Mouse (Mus musculus) thymus, adult 2 months (tissue): ENCODE measurements around the gene Serpina10. TPM values are rescaled to one million over a fixed set of nuclear protein-coding genes. Genes with fewer than 3 reads are reported as not detected.
"Not testable (repeated sequence)": the region's sequence is repeated elsewhere in the genome, so short reads cannot be mapped to it uniquely, and the experiment has no call there.

ENCODE experiments used
- DNase-seq: peaks from one replicate; pipeline ENCODE4 v3.0.0; 2021
- H3K27ac ChIP-seq: fragments of 200-500 bp; 2 replicates; pipeline ENCODE4 v1.5.1; 2012; ENCODE audit warnings: low read length, control low read depth; ENCODE audit not compliant: control insufficient read depth, insufficient read depth
- H3K27me3 ChIP-seq: fragments of 200-500 bp; 2 replicates; pipeline ENCODE4 v1.6.1; 2012; ENCODE audit warnings: mild to moderate bottlenecking, low read length, moderate library complexity, mixed read lengths; ENCODE audit not compliant: control insufficient read depth, insufficient read depth
- H3K36me3 ChIP-seq: fragments of 200-500 bp; 2 replicates; pipeline ENCODE4 v1.6.1; 2012; ENCODE audit warnings: mild to moderate bottlenecking, low read length, moderate library complexity; ENCODE audit not compliant: control insufficient read depth, insufficient read depth
- H3K4me1 ChIP-seq: fragments of 200-500 bp; replicated peaks from 2 replicates; pipeline ENCODE4 v1.6.1; 2012; ENCODE audit warnings: low read length; ENCODE audit not compliant: control insufficient read depth, insufficient read depth
- H3K4me3 ChIP-seq: fragments of 200-500 bp; 2 replicates; pipeline ENCODE4 v1.5.1; 2012; ENCODE audit warnings: mild to moderate bottlenecking, low read length, control low read depth, moderate library complexity; ENCODE audit not compliant: control insufficient read depth, insufficient read depth
- CTCF ChIP-seq: fragments of 200-500 bp; IDR thresholded peaks from 2 replicates; pipeline ENCODE4 v1.5.1; 2012; ENCODE audit warnings: mild to moderate bottlenecking, control low read depth, low read length, moderate library complexity, borderline replicate concordance; ENCODE audit not compliant: control insufficient read depth, poor library complexity, insufficient read depth; ENCODE audit errors: extremely low read depth
- POLR2A ChIP-seq: fragments of 200-500 bp; IDR thresholded peaks from 2 replicates; pipeline ENCODE4 v1.6.1; 2012; ENCODE audit warnings: mild to moderate bottlenecking, low read length, control low read depth, moderate library complexity; ENCODE audit not compliant: control insufficient read depth, poor library complexity, insufficient read depth; ENCODE audit errors: extremely low read depth
- WGBS: fragments of 180-500 bp; shearing (Covaris S2); methylation state at CpG from one replicate; pipeline ENCODE4 v1.1.7; 2018; 5-methylcytosine and 5-hydroxymethylcytosine counted together
- polyA plus RNA-seq: library from polyadenylated mRNA; depleted of rRNA; stranded (reverse); fragments of >200 nt; gene quantifications from 2 replicates; pipeline ENCODE4 v1.2.3, GENCODE M21; 2012; rRNA removed

Gene Serpina10
- polyA plus RNA-seq = 0.19 and 0.43 TPM in 2 replicates

GRCm38 (mm10) chr12:103631203-103631612 is at the start of gene Serpina10:
Serpina10 (minus strand) TSS chr12:103631444.
- Histone ChIP-seq H3K4me1 (no peaks in the 10 kb centered on the region), H3K4me3 (no peak within 1 kb of the TSS), H3K27me3 (no peaks in the 10 kb centered on the region), H3K27ac (no peak within 1 kb of the TSS), H3K36me3 (no peaks in the 10 kb centered on the region)
- TF ChIP-seq CTCF (no peak), POLR2A (no peak)
- no peak for DNase-seq
- 80% methylated on average over 3 of the region's 3 CpGs for WGBS

GRCm38 (mm10) chr12:103679853-103680252 is 48.6 kb upstream of the Serpina10 start:
- H3K4me3 ChIP-seq, H3K27me3 ChIP-seq, H3K36me3 ChIP-seq, H3K27ac ChIP-seq, DNase-seq, H3K4me1 ChIP-seq: not testable (repeated sequence)
- 100% methylated on average over 1 of the region's 1 CpGs for WGBS

GRCm38 (mm10) chr12:103676039-103676438 is 44.8 kb upstream of the Serpina10 start, which contains the start of gene Serpina16:
Serpina16 (minus strand) TSS chr12:103676139.
- Histone ChIP-seq H3K27me3 (no peaks in the 10 kb centered on the region), H3K4me1 (no peaks in the 10 kb centered on the region), H3K36me3 (no peaks in the 10 kb centered on the region), H3K4me3 (no peak within 1 kb of the TSS), H3K27ac (no peak within 1 kb of the TSS)
- no peak for TF ChIP-seq CTCF
- TF ChIP-seq POLR2A = no peak
- 97% methylated on average over 1 of the region's 1 CpGs for WGBS
- no peak for DNase-seq

GRCm38 (mm10) chr12:103673179-103673578 is 41.9 kb upstream of the Serpina10 start:
- no peak overlapping the region for H3K27ac ChIP-seq
- WGBS = 91% methylated on average over 2 of the region's 2 CpGs
- TF ChIP-seq CTCF (no peak), POLR2A (no peak)
- H3K4me1 ChIP-seq = no peaks in the 10 kb centered on the region
- no peak overlapping the region for H3K4me3 ChIP-seq
- DNase-seq = no peak
- no peaks in the 10 kb centered on the region for H3K27me3 ChIP-seq
- H3K36me3 ChIP-seq = no peaks in the 10 kb centered on the region

- no peak overlapping the region for H3K27ac ChIP-seq
- no peaks in the 10 kb centered on the region for H3K27me3 ChIP-seq
- H3K36me3 ChIP-seq = no peaks in the 10 kb centered on the region
- no peaks in the 10 kb centered on the region for H3K4me1 ChIP-seq
- no peak overlapping the region for H3K4me3 ChIP-seq
- DNase-seq = no peak
- WGBS = 79% methylated on average over 3 of the region's 3 CpGs
- TF ChIP-seq POLR2A = no peak
- TF ChIP-seq CTCF = no peak
These were observed 40.2 kb upstream of the Serpina10 start for GRCm38 (mm10) chr12:103671483-103671882.

- no peak for DNase-seq
- 72% methylated on average over 2 of the region's 2 CpGs for WGBS
- TF ChIP-seq POLR2A (no peak), CTCF (no peak)
These were observed 39.7 kb upstream of the Serpina10 start for GRCm38 (mm10) chr12:103670964-103671363.

GRCm38 (mm10) chr12:103670344-103670743 is 39.1 kb upstream of the Serpina10 start:
- no peaks in the 10 kb centered on the region for H3K4me1 ChIP-seq
- H3K27me3 ChIP-seq = no peaks in the 10 kb centered on the region
- H3K36me3 ChIP-seq = no peaks in the 10 kb centered on the region
- TF ChIP-seq CTCF = no peak
- TF ChIP-seq POLR2A = no peak
- no peak overlapping the region for H3K27ac ChIP-seq
- no peak overlapping the region for H3K4me3 ChIP-seq
- WGBS = 90% methylated on average over 5 of the region's 5 CpGs
- no peak for DNase-seq

More at GRCm38 (mm10) chr12:103670964-103671363, 39.7 kb upstream of the Serpina10 start:
- Histone ChIP-seq H3K27me3 (no peaks in the 10 kb centered on the region), H3K36me3 (no peaks in the 10 kb centered on the region), H3K4me1 (no peaks in the 10 kb centered on the region), H3K27ac (no peak overlapping the region), H3K4me3 (no peak overlapping the region)
